In the genomic region with DNA sequence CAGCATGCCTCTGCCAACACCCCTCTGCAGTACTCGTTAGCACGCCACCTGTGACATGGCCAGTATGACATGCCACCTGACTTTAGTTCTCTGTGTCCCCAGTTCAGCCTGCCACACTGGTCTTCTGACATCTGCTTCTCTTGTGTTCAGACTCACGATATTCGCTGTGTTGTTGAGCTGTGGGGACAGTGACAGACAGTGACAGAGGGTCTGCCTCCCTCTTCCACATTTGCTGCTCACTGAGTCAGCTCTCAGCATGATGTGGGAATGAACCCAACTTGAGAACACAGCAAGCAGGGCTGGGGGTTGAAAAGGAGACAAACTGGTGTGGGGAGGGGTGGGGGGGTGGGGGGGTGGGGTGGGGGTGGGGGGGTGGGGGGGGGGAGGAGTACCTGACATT, we compare ENCODE assay signal across 17 mouse cellular contexts.
"Had no signal": no experiment of that assay in that cellular context is flagged by ENCODE, and none has a peak within 500 bp of the region (broad histone marks: within the 10 kb centered on the region; RNA-seq: fewer than 3 reads in every experiment).

No protein-coding gene starts in this region.

- H3K4me2 ChIP-seq: limb, embryonic 15.5 days; liver, embryonic 12.5 days; lung, embryonic 14.5 days; neural tube, embryonic 13.5 days had no signal

- H3K27ac ChIP-seq: limb, embryonic 15.5 days; liver, embryonic 12.5 days; midbrain, embryonic 10.5 days; neural tube, embryonic 13.5 days had no signal

- H3K4me3 ChIP-seq: limb, embryonic 15.5 days; liver, embryonic 12.5 days; midbrain, embryonic 10.5 days; neural tube, embryonic 13.5 days had no signal

- H3K27me3 ChIP-seq: limb, embryonic 15.5 days; liver, embryonic 12.5 days; neural tube, embryonic 13.5 days had no signal

- H3K9ac ChIP-seq: limb, embryonic 15.5 days; liver, embryonic 12.5 days; lung, embryonic 14.5 days; neural tube, embryonic 13.5 days had no signal

- ATAC-seq: liver, embryonic 12.5 days had no signal

- H3K36me3 ChIP-seq: limb, embryonic 15.5 days; liver, embryonic 12.5 days; midbrain, embryonic 10.5 days; neural tube, embryonic 13.5 days had no signal

- H3K4me1 ChIP-seq: liver, embryonic 12.5 days had no signal

- DNase-seq: kidney, adult 2 months; kidney, postnatal 25 days; layer of hippocampus, adult 9-11 months; layer of hippocampus, postnatal 36 days; lung, embryonic 14.5 days; lung, postnatal 10 days; lung, postnatal 4 days; midbrain, embryonic 14.5 days; retina, postnatal 1 day; right cerebral cortex, postnatal 4 days; spleen, adult 18-20 months; thymus, adult 18-20 months; thymus, postnatal 36 days had no signal

- H3K9me3 ChIP-seq: limb, embryonic 15.5 days; liver, embryonic 12.5 days; midbrain, embryonic 10.5 days; neural tube, embryonic 13.5 days had no signal
